Mouse (Mus musculus): Measurements from ENCODE around the gene Cubn.

- no peak for TF ChIP-seq GATA1 (IDR thresholded peaks at IDR 0.05; ENCODE audit: low read length)
- TF ChIP-seq TAL1 (IDR thresholded peaks at IDR 0.05; ENCODE audit: low read length): no peak
These were observed 52.6 kb downstream of the Cubn start for GRCm38 (mm10) chr2:13438983-13439382.
